Mouse (Mus musculus): Measurements from ENCODE around the gene Eif4ebp2.

DNA sequence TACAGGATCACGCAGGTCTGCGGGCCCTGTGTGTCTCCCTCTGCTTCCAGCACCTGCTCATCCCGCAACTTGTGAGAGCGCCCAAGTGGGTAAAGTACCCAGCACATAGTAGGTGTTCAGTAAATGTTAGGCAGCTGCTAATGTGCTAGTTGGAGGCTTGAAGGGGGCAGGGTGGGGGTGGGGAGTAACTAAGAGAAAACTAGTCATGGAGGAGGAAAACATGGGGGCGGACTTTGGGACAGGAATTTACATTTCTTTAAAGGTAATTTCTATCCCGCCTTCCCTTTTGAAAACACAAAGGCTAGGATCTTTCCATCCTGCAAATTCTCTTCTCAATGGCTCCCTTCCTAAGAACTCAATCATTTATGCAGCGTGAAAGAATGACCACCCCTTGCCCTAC is 35.9 kb downstream of the Eif4ebp2 start:
- TF ChIP-seq CTCF (IDR thresholded peaks at IDR 0.05) (no peak), EP300 (IDR thresholded peaks at IDR 0.05) (no peak)
